Mouse (Mus musculus) heart, adult 8-10 months (tissue): ENCODE measurements around the gene Msl3. TPM values are rescaled to one million over a fixed set of nuclear protein-coding genes. Genes with fewer than 3 reads are reported as not detected.
"Not testable (repeated sequence)": the region's sequence is repeated elsewhere in the genome, so short reads cannot be mapped to it uniquely, and the experiment has no call there.

ENCODE experiments used
- DNase-seq: peaks from one replicate; pipeline ENCODE4 v3.0.0; 2022; ENCODE audit warnings: low spot score
- total RNA-seq, 4 experiments: library from RNA; stranded (reverse); gene quantifications; 2 replicates each; pipeline ENCODE4 v1.2.4; 2022

The Msl3 gene
- total RNA-seq, result 10 to 100 TPM; 44.7 to 55.4 (median 53.4) TPM

- peak; percentile 75 for DNase-seq
These were observed at the start of gene Msl3 for GRCm38 (mm10) chrX:168673525-168674406. Gene Msl3 (minus strand): TSS chrX:168673898.

- peak; percentile 7 for DNase-seq
These were observed 44.3 kb upstream of the Msl3 start for GRCm38 (mm10) chrX:168717969-168718368.

- DNase-seq, result peak; percentile 18
These were observed 787 bp upstream of the Msl3 start for GRCm38 (mm10) chrX:168674407-168674962.

DNA sequence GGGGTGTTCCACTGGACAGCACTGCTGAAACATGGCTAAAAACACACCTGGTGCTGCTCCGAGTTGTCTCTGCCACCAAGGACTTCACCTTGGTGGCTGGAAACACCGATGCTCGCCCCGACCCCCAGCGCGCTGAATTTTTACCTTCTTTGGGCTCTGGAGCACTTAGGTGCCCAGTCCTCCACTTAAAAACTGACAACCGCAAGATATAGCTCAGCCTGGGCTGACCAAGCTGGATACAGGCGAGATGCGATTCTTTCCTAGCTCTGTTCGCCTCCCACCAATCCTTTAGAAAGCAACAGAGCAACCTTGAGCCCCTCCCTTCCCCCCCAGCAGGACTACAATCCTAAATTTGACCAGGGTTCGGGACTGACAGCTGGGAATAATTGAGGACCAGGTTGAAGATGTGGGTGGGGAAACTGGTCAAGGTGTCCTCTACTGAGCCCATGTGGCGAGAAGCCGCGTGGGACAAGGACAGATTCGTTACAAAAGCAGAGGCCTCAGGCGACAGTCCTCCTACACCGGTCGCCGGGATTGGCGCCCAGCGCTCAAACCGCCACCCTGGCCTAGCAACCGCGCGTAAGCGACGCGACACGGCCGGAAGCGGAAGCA is 679 bp downstream of the Msl3 start:
- no peak for DNase-seq

GRCm38 (mm10) chrX:168672425-168672824 is 1.3 kb downstream of the Msl3 start:
- DNase-seq, result peak; percentile 86

- DNase-seq, result peak; percentile 21
These were observed 9.6 kb downstream of the Msl3 start for GRCm38 (mm10) chrX:168663982-168664689.

DNA sequence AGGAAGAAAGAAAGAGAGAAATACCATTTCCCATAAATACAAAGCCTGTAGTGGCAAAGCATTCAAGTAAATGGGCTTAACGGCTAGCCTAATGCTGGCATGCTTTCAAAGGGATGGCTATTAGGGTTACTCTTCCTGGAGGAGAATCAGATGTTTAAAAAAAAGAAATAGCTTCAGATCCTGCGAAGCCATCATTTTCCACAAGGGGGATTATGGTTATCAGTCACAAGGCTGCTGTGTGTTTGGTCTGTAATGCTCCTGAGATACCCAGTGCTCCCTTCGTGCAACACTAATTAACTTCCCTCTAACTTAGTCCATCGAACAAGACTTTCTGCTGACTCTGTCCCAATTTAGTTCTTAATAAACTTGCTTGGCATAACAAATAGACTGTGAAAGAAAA is 13.5 kb downstream of the Msl3 start:
- DNase-seq, result no peak

GRCm38 (mm10) chrX:168659803-168660202 is 13.9 kb downstream of the Msl3 start:
- DNase-seq, result not testable (repeated sequence)

GRCm38 (mm10) chrX:168659275-168659674 is 14.4 kb downstream of the Msl3 start:
- DNase-seq, result no peak

GRCm38 (mm10) chrX:168657795-168658194 is 15.9 kb downstream of the Msl3 start:
- DNase-seq, result no peak

- no peak for DNase-seq
These were observed 24.4 kb downstream of the Msl3 start for GRCm38 (mm10) chrX:168649336-168649735.

- DNase-seq, result no peak
These were observed 26.0 kb downstream of the Msl3 start for GRCm38 (mm10) chrX:168647746-168648145.

GRCm38 (mm10) chrX:168643451-168643850 is 30.2 kb downstream of the Msl3 start:
- no peak for DNase-seq

DNA sequence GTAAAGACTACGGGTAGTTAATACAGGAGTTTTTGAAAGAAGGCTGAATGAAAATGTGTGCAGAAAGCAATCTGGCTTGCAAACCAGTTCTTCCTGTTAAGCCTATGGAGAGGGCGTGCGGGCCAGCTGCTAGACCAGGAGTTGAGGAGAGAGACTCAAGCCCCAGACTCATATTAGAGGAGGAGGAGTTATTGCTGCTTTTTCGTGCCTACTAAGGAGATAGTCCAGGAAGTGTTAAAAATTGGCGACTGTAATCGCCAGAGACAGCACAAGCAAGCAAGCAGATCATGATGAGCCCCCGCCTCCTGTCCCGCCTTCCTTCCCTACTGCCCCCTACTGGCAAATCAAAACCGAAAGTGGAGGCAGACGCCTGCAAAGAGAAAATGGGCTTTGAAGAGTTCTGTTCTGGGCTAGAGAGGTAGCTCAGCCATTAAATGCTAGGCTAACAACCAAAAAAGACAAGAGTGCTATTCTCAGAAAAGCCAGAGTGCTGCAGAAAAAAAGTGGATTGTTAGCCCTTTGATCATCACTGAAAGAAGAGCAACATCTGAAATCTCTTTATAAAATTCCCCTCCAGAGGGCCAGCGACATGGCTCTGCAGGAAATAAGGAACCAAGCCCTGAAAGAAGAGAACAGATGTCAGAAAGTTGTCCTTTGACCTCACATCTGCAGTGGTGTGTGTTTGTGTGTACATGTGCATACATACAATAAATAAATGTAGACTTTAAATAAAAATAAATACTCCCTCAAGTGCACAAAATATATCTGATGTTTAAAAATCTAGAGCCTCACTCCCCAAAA is 33.9 kb downstream of the Msl3 start:
- peak; percentile 70 for DNase-seq

Other genes with a start within 250 kb of the Msl3 start
- not detected for gene Frmpd4, start 96.7 kb downstream of the Msl3 start, total RNA-seq
- gene Arhgap6, start 121.2 kb upstream of the Msl3 start, total RNA-seq, result 1 to 10 TPM; 2.9 to 3.2 (median 3.0) TPM